Mouse (Mus musculus) lung, embryonic 14.5 days (tissue): ENCODE measurements around the gene Gpr18. TPM values are rescaled to one million over a fixed set of nuclear protein-coding genes. Genes with fewer than 3 reads are reported as not detected.
A peak's percentile ranks its signal among the peaks of the same experiment; 100 is the strongest.

Source experiments
- ATAC-seq: fragments of 200-750 bp; cut with Nextera tagmentation; 2 replicates; pipeline ENCODE4 v1.8.0; 2017; ENCODE audit warnings: mild to moderate bottlenecking, moderate TSS enrichment, moderate library complexity; ENCODE audit not compliant: insufficient read depth
- DNase-seq: peaks from one replicate; pipeline ENCODE4 v3.0.0-alpha.2; 2015
- H3K27ac ChIP-seq: fragments of 300-500 bp; sonication (generic); 2 replicates; pipeline ENCODE4 v1.5.1; 2014; ENCODE audit warnings: low read depth, mild to moderate bottlenecking, moderate library complexity
- H3K27me3 ChIP-seq: fragments of 300-500 bp; sonication (generic); 2 replicates; pipeline ENCODE4 v1.6.1; 2014; ENCODE audit warnings: low read length, control low read depth; ENCODE audit not compliant: insufficient read depth
- H3K36me3 ChIP-seq: fragments of 300-500 bp; sonication (generic); 2 replicates; pipeline ENCODE4 v1.6.1; 2014; ENCODE audit warnings: control low read depth; ENCODE audit not compliant: insufficient read depth
- H3K4me1 ChIP-seq: fragments of 300-500 bp; sonication (generic); 2 replicates; pipeline ENCODE4 v1.6.1; 2014; ENCODE audit warnings: antibody characterized with exemption, control low read depth; ENCODE audit not compliant: insufficient read depth
- H3K4me2 ChIP-seq: fragments of 300-500 bp; sonication (generic); 2 replicates; pipeline ENCODE4 v1.6.1; 2014; ENCODE audit warnings: mild to moderate bottlenecking
- H3K4me3 ChIP-seq: fragments of 300-500 bp; sonication (generic); 2 replicates; pipeline ENCODE4 v1.5.1; 2014; ENCODE audit warnings: low read depth, low read length
- H3K9ac ChIP-seq: fragments of 300-500 bp; sonication (generic); 2 replicates; pipeline ENCODE4 v1.6.1; 2014
- H3K9me3 ChIP-seq: fragments of 300-500 bp; sonication (generic); 2 replicates; pipeline ENCODE4 v1.6.1; 2016; ENCODE audit warnings: low read depth, low read length, control low read depth
- CTCF ChIP-seq: IDR thresholded peaks from 2 replicates; pipeline ENCODE4 v1.5.1; 2016; ENCODE audit warnings: antibody characterized with exemption, low read depth
- WGBS: fragments of 180-500 bp; shearing (Covaris S2); extraction: QIAGEN DNeasy Blood & Tissue Kit; methylation state at CpG from one replicate; pipeline ENCODE4 v1.1.7; 2014; 5-methylcytosine and 5-hydroxymethylcytosine counted together
- polyA plus RNA-seq: library from polyadenylated mRNA; unstranded; fragments of >200 nt; fragmentation: Nextera tagmentation; extraction: Ambion mirVana; gene quantifications from 2 replicates; pipeline ENCODE4 v1.2.1, GENCODE M21; 2014

The Gpr18 gene
- polyA plus RNA-seq, 1 experiment from 2014 or later: 0.47 TPM

DNA sequence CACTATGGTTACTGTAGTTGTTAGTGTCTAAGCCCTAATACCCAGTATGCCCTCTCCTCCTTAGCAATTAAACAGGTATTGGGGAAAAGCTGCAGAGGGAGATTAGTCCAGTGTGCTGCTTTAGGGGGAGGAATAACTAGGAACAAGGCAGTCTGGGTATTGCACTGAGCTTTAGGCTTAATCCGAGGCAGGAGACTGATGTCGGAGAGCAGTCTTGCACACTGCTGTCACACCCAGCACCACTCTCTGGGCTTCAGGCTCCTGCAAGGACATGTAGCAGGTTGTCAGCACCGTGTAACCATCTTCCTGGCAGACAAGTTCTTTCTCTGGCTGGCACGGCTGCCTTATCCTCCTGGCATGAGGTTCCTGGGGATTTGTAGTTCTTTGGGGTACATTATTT, 16.6 kb upstream of the Gpr18 start:
- DNase-seq (no peak), ATAC-seq (no peak)
- no peak overlapping the region for H3K27ac ChIP-seq
- no peak overlapping the region for H3K4me2 ChIP-seq
- no peaks in the 10 kb centered on the region; the same call in 1 of the 2 replicates for H3K9me3 ChIP-seq
- no peak overlapping the region for H3K4me3 ChIP-seq
- no peak for TF ChIP-seq CTCF
- no peaks in the 10 kb centered on the region for H3K4me1 ChIP-seq
- H3K36me3 ChIP-seq: no peaks in the 10 kb centered on the region; the same call in none of the 2 replicates
- no peak overlapping the region for H3K9ac ChIP-seq
- H3K27me3 ChIP-seq: no peaks in the 10 kb centered on the region
- WGBS: 81% methylated on average over 4 of the region's 4 CpGs

DNA sequence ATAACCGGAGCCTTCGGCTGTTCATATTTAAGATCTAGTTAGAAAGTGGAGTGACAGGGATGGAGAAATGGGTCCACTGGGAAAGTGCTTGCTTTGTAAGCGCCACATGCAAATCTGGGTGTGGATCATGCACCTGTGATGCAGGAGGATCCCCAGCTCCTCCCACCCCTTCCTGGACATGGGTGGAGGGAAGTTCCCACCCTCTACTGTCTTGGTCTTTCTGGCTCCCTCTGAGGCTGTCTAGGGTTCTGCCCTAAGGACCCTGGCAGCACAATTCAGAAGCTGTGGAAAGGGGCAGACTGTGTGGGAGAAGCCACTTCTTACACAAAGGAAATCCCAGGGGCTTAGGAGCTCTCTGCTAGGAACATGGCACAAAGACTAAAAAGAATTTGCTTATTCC, 16.0 kb upstream of the Gpr18 start:
- Histone ChIP-seq H3K4me1 (no peaks in the 10 kb centered on the region), H3K27me3 (no peaks in the 10 kb centered on the region), H3K4me3 (no peak overlapping the region), H3K36me3 (no peaks in the 10 kb centered on the region; the same call in none of the 2 replicates), H3K4me2 (no peak overlapping the region), H3K9me3 (no peaks in the 10 kb centered on the region; the same call in 1 of the 2 replicates), H3K27ac (no peak overlapping the region), H3K9ac (no peak overlapping the region)
- 89% methylated on average over 3 of the region's 3 CpGs for WGBS
- TF ChIP-seq CTCF: no peak
- ATAC-seq: no peak
- DNase-seq: no peak

DNA sequence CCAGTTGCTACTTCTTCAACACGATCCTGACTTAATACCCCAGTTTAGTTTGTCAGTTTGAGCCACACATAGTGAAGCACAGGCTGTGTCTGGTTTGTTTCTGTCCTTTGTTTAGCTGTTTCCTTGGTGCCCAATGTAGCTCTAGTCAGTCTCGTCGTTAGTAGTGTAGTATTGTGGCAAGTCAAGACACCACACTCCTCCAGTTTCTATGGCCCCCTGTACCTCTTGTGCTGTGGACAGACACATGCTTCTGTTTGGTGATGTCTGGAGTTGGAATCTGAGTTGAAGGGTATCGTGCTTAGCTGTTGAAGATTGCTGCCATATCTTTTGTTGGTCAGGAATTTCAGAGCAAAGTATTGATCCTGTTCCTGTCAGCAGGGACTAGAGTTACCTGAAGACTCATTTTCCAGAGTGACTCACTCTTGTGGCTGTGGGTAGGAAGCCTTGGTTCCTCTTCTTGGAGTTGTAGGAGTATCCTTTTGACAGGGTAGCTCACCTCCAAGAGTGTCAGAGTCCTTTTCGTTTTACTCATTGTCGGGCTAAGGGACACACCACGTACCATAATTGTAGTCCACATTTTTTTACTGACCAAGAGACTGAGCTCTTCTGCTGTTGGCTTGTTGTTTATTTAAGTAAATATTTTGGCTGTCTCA, 15.3 kb upstream of the Gpr18 start:
- H3K4me3 ChIP-seq: no peak overlapping the region
- 76% methylated on average over 7 of the region's 7 CpGs for WGBS
- H3K4me1 ChIP-seq: no peaks in the 10 kb centered on the region
- DNase-seq (no peak), ATAC-seq (no peak)
- no peak overlapping the region for H3K4me2 ChIP-seq
- no peak overlapping the region for H3K27ac ChIP-seq
- H3K36me3 ChIP-seq: no peaks in the 10 kb centered on the region; the same call in none of the 2 replicates
- no peak overlapping the region for H3K9ac ChIP-seq
- H3K27me3 ChIP-seq: no peaks in the 10 kb centered on the region
- no peak for TF ChIP-seq CTCF
- H3K9me3 ChIP-seq: no peaks in the 10 kb centered on the region; the same call in 1 of the 2 replicates

DNA sequence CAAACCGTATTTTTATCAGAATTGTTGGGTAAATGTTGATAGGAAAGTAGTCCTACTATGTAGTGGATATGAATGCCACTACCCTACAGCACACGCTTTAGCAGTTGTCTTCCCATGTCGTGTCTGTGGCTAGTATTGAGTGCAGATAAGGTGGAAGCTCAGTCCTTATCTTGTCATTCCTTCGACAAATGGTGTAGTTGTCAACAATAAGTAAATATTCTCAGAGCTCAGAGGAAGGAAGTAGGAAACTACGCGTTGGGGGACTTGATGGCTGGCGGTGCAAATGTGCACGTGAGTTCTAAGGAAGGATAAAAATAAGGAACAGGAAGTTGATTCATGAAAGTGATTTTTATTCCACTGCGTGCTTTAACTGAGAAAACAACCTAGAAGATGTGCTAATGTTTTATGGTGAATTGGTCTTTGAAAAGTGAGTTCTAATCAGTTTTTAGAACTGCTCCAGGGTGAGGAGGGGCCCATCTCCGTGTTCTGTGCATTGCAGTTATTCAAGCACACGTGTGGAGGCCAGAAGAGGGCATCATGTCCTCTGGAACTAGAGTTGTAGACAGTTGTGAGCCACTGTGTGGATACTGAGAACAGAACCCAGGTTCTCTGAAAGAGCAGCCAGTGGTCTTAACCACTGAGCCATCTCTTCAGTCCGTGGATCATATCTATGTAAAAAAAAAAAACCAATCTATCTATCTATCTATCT, 13.8 kb upstream of the Gpr18 start:
- peak overlapping the region; percentile 54 for H3K27ac ChIP-seq
- no peak for DNase-seq
- H3K9ac ChIP-seq: no peak overlapping the region
- H3K4me2 ChIP-seq: no peak overlapping the region
- no peaks in the 10 kb centered on the region for H3K4me1 ChIP-seq
- ATAC-seq: no peak
- WGBS: 51% methylated on average over 12 of the region's 12 CpGs
- H3K27me3 ChIP-seq: no peaks in the 10 kb centered on the region
- no peaks in the 10 kb centered on the region; the same call in none of the 2 replicates for H3K36me3 ChIP-seq
- no peak for TF ChIP-seq CTCF
- no peaks in the 10 kb centered on the region for H3K9me3 ChIP-seq
- H3K4me3 ChIP-seq: no peak overlapping the region

DNA sequence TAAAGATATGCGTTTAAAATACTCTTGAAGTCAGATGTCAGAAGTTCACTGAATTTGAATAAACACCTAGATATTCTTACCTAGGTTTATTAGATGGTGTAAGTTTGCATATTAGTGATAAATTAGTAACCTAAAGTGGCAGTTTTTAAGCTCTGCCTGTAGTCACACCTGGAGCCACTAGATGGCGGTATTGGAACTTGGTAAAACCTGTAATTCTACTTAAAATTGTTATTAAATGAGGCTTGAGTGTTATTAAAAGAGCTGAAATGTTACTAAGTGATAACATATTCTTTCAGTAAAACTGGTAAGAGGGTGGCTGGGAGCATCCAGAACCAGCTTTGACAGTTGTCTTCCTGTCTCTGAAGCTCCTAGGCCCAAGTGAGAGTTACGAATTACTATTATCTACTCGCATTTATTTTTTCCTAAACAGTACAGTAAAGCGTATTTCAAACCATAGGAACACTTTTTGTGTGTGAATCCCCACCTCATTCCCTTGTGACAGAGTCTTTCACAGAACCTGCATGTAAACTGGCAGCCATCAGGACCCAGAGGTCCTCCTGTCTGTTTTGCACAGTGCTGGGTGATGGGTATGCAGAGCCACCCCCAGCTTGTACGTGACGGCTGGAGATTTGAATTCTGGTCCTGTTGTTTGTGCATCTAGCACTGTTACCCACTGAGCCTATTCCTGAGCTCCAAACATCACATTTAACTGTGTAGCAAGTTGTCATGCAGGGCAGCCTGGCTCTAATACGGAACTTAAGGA, 13.0 kb upstream of the Gpr18 start:
- Histone ChIP-seq H3K4me1 (no peaks in the 10 kb centered on the region), H3K4me2 (no peak overlapping the region), H3K27me3 (no peaks in the 10 kb centered on the region), H3K27ac (peak overlapping the region; percentile 54), H3K4me3 (no peak overlapping the region), H3K9ac (no peak overlapping the region), H3K9me3 (no peaks in the 10 kb centered on the region), H3K36me3 (no peaks in the 10 kb centered on the region)
- 41% methylated on average over 8 of the region's 8 CpGs for WGBS
- DNase-seq: peak; percentile 95
- peak; percentile 78 for TF ChIP-seq CTCF
- ATAC-seq: peak; percentile 19; the same call in 1 of the 2 replicates

DNA sequence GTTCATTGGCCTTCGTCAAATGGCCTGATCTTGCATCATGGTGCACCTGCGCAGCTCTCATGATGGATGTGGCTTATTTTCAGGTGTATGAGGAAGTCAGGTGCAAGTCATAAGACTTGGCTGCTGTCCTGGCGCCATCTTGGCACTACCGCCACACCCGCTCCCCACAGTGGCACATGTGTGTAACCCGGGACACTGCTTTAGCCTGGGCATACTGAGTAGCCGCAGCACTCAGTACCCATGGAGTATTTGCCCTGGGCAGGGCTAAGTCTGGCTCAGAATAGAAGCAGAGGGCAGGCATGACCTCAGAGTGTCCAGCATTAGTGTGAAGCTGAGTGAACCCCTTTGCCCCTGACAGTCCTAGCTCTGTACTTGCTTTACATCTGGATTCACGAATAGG, 11.9 kb upstream of the Gpr18 start:
- TF ChIP-seq CTCF: no peak
- no peak for DNase-seq
- H3K27me3 ChIP-seq: no peaks in the 10 kb centered on the region
- 92% methylated on average over 8 of the region's 8 CpGs for whole genome bisulfite sequencing
- no peaks in the 10 kb centered on the region for H3K9me3 ChIP-seq
- H3K9ac ChIP-seq: no peak overlapping the region
- H3K27ac ChIP-seq: no peak overlapping the region
- H3K4me1 ChIP-seq: no peaks in the 10 kb centered on the region
- H3K4me3 ChIP-seq: no peak overlapping the region
- no peaks in the 10 kb centered on the region for H3K36me3 ChIP-seq
- H3K4me2 ChIP-seq: no peak overlapping the region
- no peak for ATAC-seq

DNA sequence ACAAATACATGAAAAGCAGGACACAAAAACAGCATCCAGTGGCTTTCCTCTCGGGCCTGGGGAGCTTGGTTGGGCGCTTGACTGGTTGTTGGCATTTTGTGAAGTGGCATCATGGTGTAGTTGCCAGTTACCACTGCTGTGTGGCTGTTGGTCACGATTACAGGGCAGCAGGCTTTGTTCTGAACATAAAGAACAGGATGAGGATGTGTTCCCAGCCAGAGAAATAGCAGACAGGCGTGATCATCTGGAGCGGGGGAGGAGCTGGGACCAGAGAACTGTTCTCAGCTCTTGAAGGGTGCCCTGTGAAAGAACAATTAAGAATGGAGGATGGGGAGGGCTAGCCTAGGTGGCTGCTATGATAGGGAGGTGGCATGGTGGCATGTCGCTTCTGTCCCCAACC, 11.3 kb upstream of the Gpr18 start:
- DNase-seq (no peak), ATAC-seq (no peak)
- Histone ChIP-seq H3K27me3 (no peaks in the 10 kb centered on the region), H3K4me1 (no peaks in the 10 kb centered on the region), H3K4me3 (no peak overlapping the region), H3K4me2 (no peak overlapping the region), H3K27ac (no peak overlapping the region), H3K36me3 (no peaks in the 10 kb centered on the region), H3K9me3 (no peaks in the 10 kb centered on the region), H3K9ac (no peak overlapping the region)
- no peak for TF ChIP-seq CTCF
- WGBS: 77% methylated on average over 6 of the region's 6 CpGs
